Mouse (Mus musculus): ENCODE results near the gene Fam43b.

Fam43b gene

GRCm38 (mm10) chr4:138393703-138394102 lies 2.6 kb downstream of the Fam43b start:
- no peak for DNase-seq

GRCm38 (mm10) chr4:138383789-138384188 lies 12.5 kb downstream of the Fam43b start:
- no peak for DNase-seq

- no peak for DNase-seq
These were observed 13.9 kb downstream of the Fam43b start for GRCm38 (mm10) chr4:138382462-138382861.

- DNase-seq, result no peak
These were observed 16.1 kb downstream of the Fam43b start for GRCm38 (mm10) chr4:138380132-138380689.

GRCm38 (mm10) chr4:138379091-138379840 lies 17.1 kb downstream of the Fam43b start:
- peak; percentile 54 for DNase-seq

GRCm38 (mm10) chr4:138377526-138377925 lies 18.8 kb downstream of the Fam43b start:
- DNase-seq, result no peak

GRCm38 (mm10) chr4:138375117-138375516 lies 21.2 kb downstream of the Fam43b start:
- DNase-seq, result no peak

GRCm38 (mm10) chr4:138370996-138371516 lies 25.3 kb downstream of the Fam43b start:
- no peak for DNase-seq

GRCm38 (mm10) chr4:138368498-138369260 lies 27.6 kb downstream of the Fam43b start:
- DNase-seq, result no peak

GRCm38 (mm10) chr4:138367641-138368497 lies 28.5 kb downstream of the Fam43b start, which contains the start of gene Cda:
Gene Cda, minus strand, starts transcription at chr4:138367992.
- DNase-seq, result peak; percentile 47

GRCm38 (mm10) chr4:138366561-138366960 lies 29.8 kb downstream of the Fam43b start:
- no peak for DNase-seq

GRCm38 (mm10) chr4:138363511-138363910 lies 32.8 kb downstream of the Fam43b start:
- DNase-seq, result no peak

GRCm38 (mm10) chr4:138362883-138363282 lies 33.4 kb downstream of the Fam43b start:
- DNase-seq, result no peak

- DNase-seq, result peak; percentile 38
These were observed 34.9 kb downstream of the Fam43b start for GRCm38 (mm10) chr4:138361370-138361821.

GRCm38 (mm10) chr4:138358176-138358575 lies 38.2 kb downstream of the Fam43b start:
- no peak for DNase-seq

- DNase-seq, result no peak
These were observed 39.8 kb downstream of the Fam43b start for GRCm38 (mm10) chr4:138356551-138356950.

GRCm38 (mm10) chr4:138356141-138356540 lies 40.2 kb downstream of the Fam43b start:
- no peak for DNase-seq

- DNase-seq, result no peak
These were observed 40.8 kb downstream of the Fam43b start for GRCm38 (mm10) chr4:138355496-138355895.

- no peak for DNase-seq
These were observed 42.7 kb downstream of the Fam43b start for GRCm38 (mm10) chr4:138353438-138354171.

GRCm38 (mm10) chr4:138352692-138353091 lies 43.6 kb downstream of the Fam43b start:
- DNase-seq, result no peak

GRCm38 (mm10) chr4:138351821-138352220 lies 44.5 kb downstream of the Fam43b start:
- no peak for DNase-seq

- no peak for DNase-seq
These were observed 47.6 kb downstream of the Fam43b start for GRCm38 (mm10) chr4:138348716-138349115.

Measured in right cerebral cortex, postnatal 4 days (tissue).